Mouse (Mus musculus): ENCODE results near the gene Dus2. TPM values are rescaled to one million over a fixed set of nuclear protein-coding genes. Genes with fewer than 3 reads are reported as not detected.

The Dus2 gene
- polyA plus RNA-seq, 1 experiment = 30.4 TPM

DNA sequence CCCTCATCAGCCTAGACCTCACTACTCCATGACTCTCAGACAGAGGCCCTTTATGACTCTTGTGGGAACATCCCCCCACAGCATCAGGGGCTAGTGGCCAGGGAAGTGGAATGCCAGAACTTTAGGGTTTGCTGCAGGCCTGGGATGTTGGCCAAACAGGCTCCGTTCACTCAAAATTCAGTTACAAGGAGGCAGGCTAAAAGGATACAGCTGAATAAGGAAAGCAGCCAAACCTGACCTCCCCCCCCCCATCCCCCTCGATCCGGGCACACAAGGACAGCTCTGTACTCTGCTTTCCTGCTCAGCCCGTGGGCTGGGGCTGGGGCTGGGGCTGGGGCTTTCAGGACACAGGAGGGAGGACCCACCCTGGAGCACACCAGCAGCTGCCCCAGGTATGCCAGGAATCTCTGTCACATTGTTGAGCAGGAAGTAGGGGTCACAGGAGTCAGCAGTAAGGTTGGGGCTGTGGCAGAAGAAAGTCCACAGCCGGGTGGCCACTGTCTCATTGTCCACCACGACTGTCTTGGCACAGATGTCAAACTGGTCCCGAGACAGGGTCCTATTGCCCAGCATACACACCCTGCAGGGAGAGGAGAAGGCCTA is 40.0 kb upstream of the Dus2 start:
- H3K4me2 ChIP-seq (ENCODE audit: low read depth) = no peak overlapping the region
- H3ac ChIP-seq (ENCODE audit: control insufficient read depth, insufficient read length) = no peak overlapping the region
- no peak for TF ChIP-seq POLR2A (IDR thresholded peaks at IDR 0.05; ENCODE audit: insufficient read length, low read depth)
- no peak for TF ChIP-seq E2F4 (IDR thresholded peaks at IDR 0.05; ENCODE audit: insufficient read depth)
- no peak for TF ChIP-seq TCF3 (IDR thresholded peaks at IDR 0.05; ENCODE audit: insufficient read length, low read depth)
- TF ChIP-seq MYOD1 (IDR thresholded peaks at IDR 0.05; ENCODE audit: control insufficient read depth in 1 of 3, insufficient read length in 2 of 3, low read depth in 2 of 3) = peak in 1 of 3 experiments; percentile 61
- TF ChIP-seq USF1 (IDR thresholded peaks at IDR 0.05; ENCODE audit: low read depth) = no peak
- TF ChIP-seq MYOG (IDR thresholded peaks at IDR 0.05; ENCODE audit: control insufficient read depth in 1 of 3, insufficient read depth in 1 of 3, insufficient read length in 2 of 3, low read depth in 2 of 3) = peak in 1 of 3 experiments; percentile 75
- TF ChIP-seq CEBPB (IDR thresholded peaks at IDR 0.05; ENCODE audit: insufficient read depth, poor library complexity, severe bottlenecking) = no peak
- no peak for TF ChIP-seq TCF12 (IDR thresholded peaks at IDR 0.05; ENCODE audit: insufficient read depth, poor library complexity, severe bottlenecking)
- no peak for TF ChIP-seq POLR2AphosphoS2 (IDR thresholded peaks at IDR 0.05; ENCODE audit: insufficient read length, low read depth)
- no peak for TF ChIP-seq REST (IDR thresholded peaks at IDR 0.05; ENCODE audit: insufficient read depth, insufficient read length)
- TF ChIP-seq MAX (IDR thresholded peaks at IDR 0.05; ENCODE audit: low read depth) = no peak
- no peak for TF ChIP-seq SRF (IDR thresholded peaks at IDR 0.05; ENCODE audit: control insufficient read depth, insufficient read length, low read depth)

DNA sequence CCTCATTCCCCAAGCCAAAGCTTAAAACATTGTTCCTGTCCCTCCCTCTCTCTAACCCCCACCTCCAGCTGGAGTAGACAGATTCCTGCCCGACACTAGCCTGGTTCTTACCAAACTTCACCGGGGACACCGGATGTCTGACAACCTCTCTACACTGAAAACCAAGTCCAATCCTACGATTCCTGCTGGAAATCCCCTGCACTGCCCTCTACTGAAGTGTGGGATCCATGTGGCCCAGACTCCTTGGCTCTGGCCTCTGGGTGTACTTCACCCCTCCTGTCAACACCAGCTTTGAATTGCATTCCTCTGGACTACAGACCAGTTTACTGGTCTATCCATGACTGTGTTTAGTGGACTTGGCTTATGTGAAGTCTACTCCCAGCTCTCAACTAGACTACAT is 34.6 kb upstream of the Dus2 start:
- no peak overlapping the region for H3K4me3 ChIP-seq
- no peak overlapping the region for H3ac ChIP-seq (ENCODE audit: control insufficient read depth, insufficient read length)
- TF ChIP-seq TCF3 (IDR thresholded peaks at IDR 0.05; ENCODE audit: insufficient read length, low read depth) (no peak), POLR2AphosphoS2 (IDR thresholded peaks at IDR 0.05; ENCODE audit: insufficient read length, low read depth) (no peak), SRF (IDR thresholded peaks at IDR 0.05; ENCODE audit: control insufficient read depth, insufficient read length, low read depth) (no peak), CEBPB (IDR thresholded peaks at IDR 0.05; ENCODE audit: insufficient read depth, poor library complexity, severe bottlenecking) (no peak), E2F4 (IDR thresholded peaks at IDR 0.05; ENCODE audit: insufficient read depth) (no peak), POLR2A (IDR thresholded peaks at IDR 0.05; ENCODE audit: insufficient read length, low read depth) (no peak), USF1 (IDR thresholded peaks at IDR 0.05; ENCODE audit: low read depth) (no peak), TCF12 (IDR thresholded peaks at IDR 0.05; ENCODE audit: insufficient read depth, poor library complexity, severe bottlenecking) (no peak), MYOG (IDR thresholded peaks at IDR 0.05; ENCODE audit: control insufficient read depth in 1 of 3, insufficient read depth in 1 of 3, insufficient read length in 2 of 3, low read depth in 2 of 3) (no peak), MAX (IDR thresholded peaks at IDR 0.05; ENCODE audit: low read depth) (no peak), REST (IDR thresholded peaks at IDR 0.05; ENCODE audit: insufficient read depth, insufficient read length) (no peak), MYOD1 (IDR thresholded peaks at IDR 0.05; ENCODE audit: control insufficient read depth in 1 of 3, insufficient read length in 2 of 3, low read depth in 2 of 3) (no peak)
- H3K4me2 ChIP-seq (ENCODE audit: low read depth) = no peak overlapping the region
- H3K36me3 ChIP-seq (ENCODE audit: control insufficient read depth, insufficient read depth) = peaks cover 21% of the 10 kb centered on the region
- H3K27me3 ChIP-seq (ENCODE audit: control insufficient read depth, insufficient read depth, insufficient read length) = no peaks in the 10 kb centered on the region
- peaks cover 8% of the 10 kb centered on the region for H3K79me2 ChIP-seq (ENCODE audit: control insufficient read depth, insufficient read depth)

More for the DNA sequence above, 40.0 kb upstream of the Dus2 start:
- Histone ChIP-seq H3K79me2 (ENCODE audit: control insufficient read depth, insufficient read depth) (no peaks in the 10 kb centered on the region), H3K36me3 (ENCODE audit: control insufficient read depth, insufficient read depth) (peaks cover 26% of the 10 kb centered on the region), H3K27me3 (ENCODE audit: control insufficient read depth, insufficient read depth, insufficient read length) (no peaks in the 10 kb centered on the region), H3K4me3 (no peak overlapping the region)

DNA sequence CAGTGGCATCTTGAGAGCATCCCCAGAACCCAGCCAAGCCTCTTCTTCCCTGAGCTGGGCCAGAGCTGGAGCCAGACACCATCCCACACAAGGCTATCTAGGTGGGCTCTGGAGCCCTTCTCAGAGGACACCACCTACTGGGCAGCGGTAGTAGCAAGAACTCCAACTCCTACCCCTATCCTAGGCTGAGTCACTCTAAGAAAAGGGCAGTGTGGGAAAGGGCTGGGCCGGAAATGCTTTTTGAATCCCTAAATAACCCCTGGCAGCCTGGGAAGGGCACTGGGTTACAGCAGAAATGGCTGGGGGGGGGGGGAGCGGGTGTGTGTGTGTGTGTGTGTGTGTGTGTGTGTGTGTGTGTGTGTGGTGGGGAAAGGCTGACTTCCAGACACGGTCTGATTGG is 33.3 kb upstream of the Dus2 start:
- TF ChIP-seq POLR2AphosphoS2 (IDR thresholded peaks at IDR 0.05; ENCODE audit: insufficient read length, low read depth) = no peak
- TF ChIP-seq TCF12 (IDR thresholded peaks at IDR 0.05; ENCODE audit: insufficient read depth, poor library complexity, severe bottlenecking) = no peak
- no peak for TF ChIP-seq POLR2A (IDR thresholded peaks at IDR 0.05; ENCODE audit: insufficient read length, low read depth)
- TF ChIP-seq REST (IDR thresholded peaks at IDR 0.05; ENCODE audit: insufficient read depth, insufficient read length) = no peak
- no peak for TF ChIP-seq CEBPB (IDR thresholded peaks at IDR 0.05; ENCODE audit: insufficient read depth, poor library complexity, severe bottlenecking)
- TF ChIP-seq MAX (IDR thresholded peaks at IDR 0.05; ENCODE audit: low read depth) = no peak
- TF ChIP-seq MYOG (IDR thresholded peaks at IDR 0.05; ENCODE audit: control insufficient read depth in 1 of 3, insufficient read depth in 1 of 3, insufficient read length in 2 of 3, low read depth in 2 of 3) = no peak
- no peak for TF ChIP-seq MYOD1 (IDR thresholded peaks at IDR 0.05; ENCODE audit: control insufficient read depth in 1 of 3, insufficient read length in 2 of 3, low read depth in 2 of 3)
- no peak for TF ChIP-seq SRF (IDR thresholded peaks at IDR 0.05; ENCODE audit: control insufficient read depth, insufficient read length, low read depth)
- TF ChIP-seq USF1 (IDR thresholded peaks at IDR 0.05; ENCODE audit: low read depth) = no peak
- TF ChIP-seq TCF3 (IDR thresholded peaks at IDR 0.05; ENCODE audit: insufficient read length, low read depth) = no peak
- no peak for TF ChIP-seq E2F4 (IDR thresholded peaks at IDR 0.05; ENCODE audit: insufficient read depth)
- no peak overlapping the region for H3ac ChIP-seq (ENCODE audit: control insufficient read depth, insufficient read length)
- H3K4me2 ChIP-seq (ENCODE audit: low read depth) = peak overlapping the region; percentile 69
- peaks cover 16% of the 10 kb centered on the region for H3K36me3 ChIP-seq (ENCODE audit: control insufficient read depth, insufficient read depth)
- H3K27me3 ChIP-seq (ENCODE audit: control insufficient read depth, insufficient read depth, insufficient read length) = no peaks in the 10 kb centered on the region
- H3K4me3 ChIP-seq = no peak overlapping the region
- H3K79me2 ChIP-seq (ENCODE audit: control insufficient read depth, insufficient read depth) = peaks cover 21% of the 10 kb centered on the region

DNA sequence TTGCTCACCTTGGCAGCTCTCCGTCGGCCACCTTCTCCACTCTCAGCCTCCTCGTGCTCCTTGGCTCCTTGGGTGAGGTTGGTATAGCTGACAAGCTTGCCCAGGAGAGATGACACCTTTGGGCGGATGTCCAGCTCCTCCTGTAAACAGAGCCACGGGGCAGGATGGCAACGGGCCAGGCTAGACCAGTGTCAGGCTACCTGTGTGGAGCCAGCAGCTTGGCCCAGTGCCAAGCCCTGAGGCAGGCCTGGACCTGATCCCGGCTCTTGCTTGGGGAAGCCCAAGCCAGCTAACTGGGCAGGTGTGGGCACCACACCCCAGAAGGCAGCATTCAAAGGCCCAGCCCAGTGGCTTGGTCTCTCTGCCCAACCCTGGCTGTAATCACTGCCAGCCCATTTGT is 31.8 kb upstream of the Dus2 start:
- no peak for TF ChIP-seq REST (IDR thresholded peaks at IDR 0.05; ENCODE audit: insufficient read depth, insufficient read length)
- TF ChIP-seq MYOG (IDR thresholded peaks at IDR 0.05; ENCODE audit: control insufficient read depth in 1 of 3, insufficient read depth in 1 of 3, insufficient read length in 2 of 3, low read depth in 2 of 3) = no peak
- no peak for TF ChIP-seq TCF3 (IDR thresholded peaks at IDR 0.05; ENCODE audit: insufficient read length, low read depth)
- TF ChIP-seq USF1 (IDR thresholded peaks at IDR 0.05; ENCODE audit: low read depth) = no peak
- no peak for TF ChIP-seq TCF12 (IDR thresholded peaks at IDR 0.05; ENCODE audit: insufficient read depth, poor library complexity, severe bottlenecking)
- TF ChIP-seq MYOD1 (IDR thresholded peaks at IDR 0.05; ENCODE audit: control insufficient read depth in 1 of 3, insufficient read length in 2 of 3, low read depth in 2 of 3) = no peak
- no peak for TF ChIP-seq MAX (IDR thresholded peaks at IDR 0.05; ENCODE audit: low read depth)
- TF ChIP-seq POLR2A (IDR thresholded peaks at IDR 0.05; ENCODE audit: insufficient read length, low read depth) = no peak
- TF ChIP-seq SRF (IDR thresholded peaks at IDR 0.05; ENCODE audit: control insufficient read depth, insufficient read length, low read depth) = no peak
- no peak for TF ChIP-seq E2F4 (IDR thresholded peaks at IDR 0.05; ENCODE audit: insufficient read depth)
- TF ChIP-seq CEBPB (IDR thresholded peaks at IDR 0.05; ENCODE audit: insufficient read depth, poor library complexity, severe bottlenecking) = no peak
- TF ChIP-seq POLR2AphosphoS2 (IDR thresholded peaks at IDR 0.05; ENCODE audit: insufficient read length, low read depth) = no peak
- Histone ChIP-seq H3K36me3 (ENCODE audit: control insufficient read depth, insufficient read depth) (peaks cover 5% of the 10 kb centered on the region), H3K4me3 (no peak overlapping the region), H3K27me3 (ENCODE audit: control insufficient read depth, insufficient read depth, insufficient read length) (no peaks in the 10 kb centered on the region), H3K79me2 (ENCODE audit: control insufficient read depth, insufficient read depth) (peaks cover 36% of the 10 kb centered on the region), H3ac (ENCODE audit: control insufficient read depth, insufficient read length) (no peak overlapping the region), H3K4me2 (ENCODE audit: low read depth) (no peak overlapping the region)

Data from myocyte (in vitro differentiated cells).